Mouse (Mus musculus): ENCODE results near the gene Pla2g2d.
"Not testable (repeated sequence)": the region's sequence is repeated elsewhere in the genome, so short reads cannot be mapped to it uniquely, and the experiment has no call there.

The Pla2g2d gene

DNA sequence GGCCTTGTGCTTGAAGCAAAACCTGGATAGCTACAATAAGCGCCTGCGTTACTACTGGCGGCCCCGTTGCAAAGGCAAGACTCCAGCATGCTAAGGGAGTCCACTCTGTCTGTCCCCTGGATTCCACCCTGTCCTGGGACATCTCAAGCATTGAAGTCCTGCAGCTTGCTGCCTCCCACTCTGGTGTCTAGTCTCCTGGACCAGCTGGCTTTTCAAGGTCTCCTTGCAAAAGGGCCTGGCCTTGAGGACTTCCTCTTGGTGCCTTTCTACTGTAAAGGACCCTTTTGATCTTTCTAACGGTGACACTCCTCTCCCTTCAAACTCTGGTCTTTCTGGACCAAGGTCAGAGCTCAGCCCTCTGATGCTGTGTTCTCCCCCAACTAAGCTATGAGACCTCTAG is 4.8 kb downstream of the Pla2g2d start:
- DNase-seq (ENCODE audit: inconsistent age in 2 of 2, low spot score in 1 of 2) = peak; percentile 51 to 77

DNA sequence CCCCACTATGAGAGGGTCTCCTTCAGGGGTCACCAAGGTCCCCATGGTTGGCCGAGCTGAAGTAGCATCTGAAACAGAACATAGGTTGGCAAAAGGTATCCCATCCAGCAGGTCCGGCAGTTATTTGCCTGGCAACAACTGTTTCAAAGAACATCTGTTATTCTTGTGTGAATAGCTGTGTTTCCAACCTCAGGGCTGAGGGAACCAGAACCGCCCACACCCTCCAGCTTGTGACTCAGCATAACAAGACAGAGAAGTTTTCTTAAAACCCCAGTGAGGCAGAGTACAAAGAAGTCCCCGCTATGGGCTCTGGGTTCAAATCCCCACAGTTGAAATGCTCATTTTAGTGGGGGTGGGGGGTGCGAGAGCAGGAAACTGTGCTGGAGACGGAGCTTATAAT is 6.6 kb downstream of the Pla2g2d start:
- DNase-seq (ENCODE audit: inconsistent age in 2 of 2, low spot score in 1 of 2) = peak; percentile 25 to 72

DNA sequence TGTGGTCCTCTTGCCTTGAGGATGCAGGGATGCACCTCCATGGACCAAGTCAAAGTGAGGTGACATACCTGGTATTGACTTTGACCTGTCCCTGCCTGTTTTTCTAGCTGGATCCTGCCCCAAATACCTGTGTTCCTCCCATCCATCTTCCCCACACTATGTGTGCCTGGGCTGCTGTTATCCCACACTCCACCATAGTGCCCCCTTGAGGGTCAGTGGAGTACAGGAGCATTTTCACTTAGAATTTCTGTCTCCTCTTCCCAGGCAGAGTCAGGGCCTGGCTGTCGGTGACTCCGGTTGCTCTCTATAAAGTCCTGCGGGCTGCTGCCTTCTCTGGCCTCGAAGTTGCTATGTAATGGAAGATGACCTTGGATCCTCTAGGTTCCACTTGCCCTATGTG is 10.2 kb downstream of the Pla2g2d start:
- no peak for DNase-seq (ENCODE audit: inconsistent age in 2 of 2, low spot score in 1 of 2)

DNA sequence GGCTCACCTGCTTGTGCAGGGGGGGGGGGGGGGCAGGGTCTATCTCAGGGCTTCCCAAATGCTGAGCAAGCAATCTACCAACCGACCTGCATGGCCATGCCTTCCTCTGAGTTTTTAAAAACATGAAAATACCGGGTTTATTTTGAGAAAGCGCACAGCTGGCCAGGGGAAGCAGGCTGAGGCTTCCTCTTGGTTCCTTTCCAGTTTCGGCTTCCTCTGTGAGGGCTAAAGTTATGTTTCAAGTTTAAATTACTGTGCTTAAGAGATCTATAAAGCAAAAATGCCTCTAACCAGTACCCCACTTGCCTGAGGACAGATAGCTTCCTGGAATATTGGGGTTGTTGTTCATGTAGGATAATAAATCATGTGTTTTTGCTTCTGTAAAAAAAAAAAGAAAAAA is 10.6 kb downstream of the Pla2g2d start:
- DNase-seq (ENCODE audit: inconsistent age in 2 of 2, low spot score in 1 of 2) = no peak

DNA sequence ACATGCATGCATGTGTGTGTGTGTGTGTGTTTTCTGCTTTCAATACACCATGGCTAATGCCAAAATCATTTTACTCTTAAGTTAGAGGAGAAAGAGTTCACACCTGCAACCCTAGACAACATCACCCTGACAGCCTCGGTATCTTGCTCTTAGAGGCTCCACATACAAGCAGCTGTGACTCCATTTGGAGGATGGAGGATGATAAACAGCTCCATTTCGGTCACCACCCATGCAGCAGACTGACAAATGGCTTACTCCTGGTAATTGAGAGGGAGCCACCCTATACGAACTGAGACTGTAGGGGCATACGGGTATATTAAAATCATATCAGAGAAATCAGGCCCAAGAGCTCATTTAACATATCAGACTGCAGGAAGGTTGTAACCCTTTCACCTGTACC is 12.8 kb downstream of the Pla2g2d start:
- DNase-seq (ENCODE audit: inconsistent age in 2 of 2, low spot score in 1 of 2) = no peak

DNA sequence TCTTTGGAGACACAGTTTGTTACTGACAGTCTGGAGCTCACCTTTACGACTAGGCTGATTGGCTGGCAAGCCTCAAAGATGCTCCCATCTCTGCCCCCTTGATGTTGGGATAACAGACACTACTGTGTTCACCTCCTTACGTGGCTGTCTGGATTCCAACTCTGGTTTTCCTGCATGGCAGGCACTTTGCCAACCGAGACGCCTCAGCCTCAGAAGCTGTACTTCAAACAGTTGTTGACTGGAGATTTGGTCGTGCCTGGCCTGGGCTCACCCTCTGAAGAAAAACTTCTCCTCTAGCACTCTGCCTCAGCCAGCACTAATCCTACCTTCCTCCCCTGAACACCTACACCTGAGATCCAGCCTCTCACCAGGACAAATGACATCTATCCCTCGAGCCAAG is 15.9 kb downstream of the Pla2g2d start:
- DNase-seq (ENCODE audit: inconsistent age in 2 of 2, low spot score in 1 of 2) = no peak

DNA sequence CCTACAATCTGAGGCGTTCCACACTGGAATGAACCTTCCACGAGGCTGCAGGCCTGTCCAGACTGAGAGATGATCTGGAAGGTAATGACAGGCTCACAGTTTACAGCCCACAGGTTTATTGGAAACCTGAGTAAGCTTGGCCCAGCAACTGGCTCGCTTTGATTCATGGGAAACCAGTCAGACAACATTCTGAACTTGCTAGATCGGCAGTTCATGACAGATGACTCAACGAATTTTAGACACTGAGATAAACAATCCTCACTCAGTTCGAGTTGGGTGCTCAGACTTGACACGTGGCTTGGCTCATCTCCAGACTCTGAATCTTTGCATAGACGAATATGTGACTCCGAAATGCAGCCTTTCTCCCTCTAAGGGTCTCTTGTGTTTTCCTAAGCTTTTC is 17.1 kb downstream of the Pla2g2d start:
- no peak for DNase-seq (ENCODE audit: inconsistent age in 2 of 2, low spot score in 1 of 2)

DNA sequence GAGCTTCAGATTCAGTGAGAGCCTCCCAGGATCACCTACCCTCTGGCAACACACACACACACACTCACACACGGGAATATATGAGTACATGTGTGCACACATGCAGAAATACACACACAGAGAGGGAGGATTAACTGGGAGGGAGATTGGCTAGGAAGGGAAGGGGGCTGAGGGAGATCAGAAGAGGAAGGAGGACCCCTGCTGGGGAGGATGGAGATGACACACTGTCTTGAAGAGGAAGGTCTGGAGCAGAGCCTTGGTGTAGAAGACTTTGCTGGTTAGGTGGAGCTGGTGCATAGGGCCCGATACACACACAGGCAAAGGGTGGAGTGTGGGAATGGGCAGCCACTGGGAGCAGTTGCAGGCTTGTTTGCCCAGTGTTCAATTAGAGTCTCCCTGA is 17.7 kb downstream of the Pla2g2d start:
- peak; percentile 37 to 79 for DNase-seq (ENCODE audit: inconsistent age in 2 of 2, low spot score in 1 of 2)

DNA sequence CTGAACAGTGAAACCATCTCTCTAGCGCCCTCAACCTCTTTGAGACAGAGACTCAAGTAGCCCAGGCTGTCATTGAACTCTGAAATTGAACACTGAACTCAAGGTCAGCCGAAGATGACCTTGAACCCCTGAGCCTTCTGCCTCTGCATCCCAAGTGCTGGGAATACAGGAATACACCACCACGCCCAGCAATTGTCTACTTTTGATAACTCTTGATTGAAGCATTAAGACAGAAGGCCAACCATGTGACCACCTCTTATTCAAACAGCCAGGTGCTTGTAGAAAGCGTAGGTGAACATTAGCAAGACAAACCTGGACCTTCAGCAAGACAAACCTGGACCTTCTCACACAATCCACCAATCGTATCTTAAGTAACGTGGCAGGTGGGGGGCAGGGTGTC is 18.8 kb downstream of the Pla2g2d start:
- no peak for DNase-seq (ENCODE audit: inconsistent age in 2 of 2, low spot score in 1 of 2)

DNA sequence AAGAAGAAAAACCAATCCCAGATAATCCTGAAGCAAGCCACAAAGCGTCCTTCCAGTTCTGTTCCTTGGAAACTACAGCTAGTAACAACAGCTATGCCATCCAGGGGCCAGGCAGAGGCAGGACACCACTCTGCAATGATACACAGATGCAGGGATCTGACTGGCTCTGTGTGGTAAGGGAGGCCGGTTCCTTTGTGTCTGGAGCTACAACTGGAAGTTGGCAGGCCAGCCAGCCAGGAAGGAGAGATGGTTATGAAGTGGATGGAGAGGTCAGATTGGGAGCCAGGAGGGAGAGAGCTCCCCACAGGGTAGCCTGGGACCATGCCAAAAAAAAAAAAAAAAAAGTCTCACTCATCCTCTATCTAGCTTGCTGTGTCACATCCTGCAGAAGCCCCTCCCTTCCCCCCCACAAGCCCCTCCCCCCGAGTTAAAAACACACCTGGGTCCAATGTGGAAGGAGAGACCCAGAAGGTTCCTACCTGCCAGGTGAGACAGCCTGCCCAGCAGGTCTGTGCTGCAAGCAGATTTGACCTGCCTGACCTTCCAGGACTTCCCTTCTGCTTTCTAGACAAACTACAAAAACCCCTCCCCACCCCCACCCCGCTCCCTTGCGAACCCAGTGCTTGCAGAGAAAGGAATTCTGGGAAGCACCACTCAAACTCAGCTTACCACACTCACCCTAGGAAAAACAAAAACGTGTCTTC is 21.1 kb downstream of the Pla2g2d start:
- DNase-seq (ENCODE audit: inconsistent age in 2 of 2, low spot score in 1 of 2) = no peak

DNA sequence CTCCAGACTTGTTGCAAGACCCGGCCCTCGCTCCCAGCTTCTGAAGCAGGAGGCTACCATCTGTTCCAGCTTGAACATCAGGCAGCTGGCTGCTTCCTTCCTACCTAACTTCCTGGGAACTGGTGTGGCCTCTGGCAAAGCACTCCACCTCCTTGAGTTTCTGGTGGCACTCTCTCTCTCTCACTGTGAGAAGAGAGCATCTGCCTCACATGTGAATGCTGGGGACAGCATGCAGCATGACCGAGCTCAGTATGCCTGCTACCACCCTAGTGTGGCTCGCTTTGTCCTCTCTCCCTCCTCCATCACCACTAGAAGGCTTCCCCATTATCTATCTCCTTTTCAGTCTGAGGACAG is 21.7 kb downstream of the Pla2g2d start:
- no peak for DNase-seq (ENCODE audit: inconsistent age in 2 of 2, low spot score in 1 of 2)

DNA sequence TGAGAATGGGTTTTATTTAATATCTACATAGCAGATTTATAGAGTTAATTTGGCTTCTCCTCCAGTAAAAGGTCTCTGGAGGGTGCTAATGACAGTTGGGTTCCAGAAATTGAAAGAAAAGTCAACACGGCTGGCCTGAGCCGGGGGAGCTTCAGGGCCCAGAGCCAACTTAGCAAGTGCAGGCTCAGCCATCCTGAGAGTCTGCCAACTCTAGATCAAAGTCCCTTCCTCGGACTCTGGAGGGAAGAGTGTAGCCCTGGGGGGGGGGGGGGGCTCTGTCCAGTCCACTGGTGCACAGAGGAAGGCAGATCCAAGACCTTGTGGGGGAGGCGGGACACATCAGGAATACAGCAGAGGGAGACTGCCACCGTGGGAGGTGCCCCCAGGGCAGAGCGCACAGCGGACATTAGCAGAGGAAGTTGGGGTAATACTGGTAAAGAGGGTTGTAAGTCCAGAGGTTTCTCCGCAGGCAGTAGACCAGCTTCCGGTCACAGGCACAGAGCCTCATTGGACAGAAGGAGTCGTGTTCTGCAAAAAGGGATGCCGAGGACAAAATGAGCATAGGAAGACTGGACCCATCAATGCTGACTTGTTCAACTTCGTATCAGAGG is 24.7 kb downstream of the Pla2g2d start:
- peak in 1 of 2 experiments; percentile 53 for DNase-seq (ENCODE audit: inconsistent age in 2 of 2, low spot score in 1 of 2)

DNA sequence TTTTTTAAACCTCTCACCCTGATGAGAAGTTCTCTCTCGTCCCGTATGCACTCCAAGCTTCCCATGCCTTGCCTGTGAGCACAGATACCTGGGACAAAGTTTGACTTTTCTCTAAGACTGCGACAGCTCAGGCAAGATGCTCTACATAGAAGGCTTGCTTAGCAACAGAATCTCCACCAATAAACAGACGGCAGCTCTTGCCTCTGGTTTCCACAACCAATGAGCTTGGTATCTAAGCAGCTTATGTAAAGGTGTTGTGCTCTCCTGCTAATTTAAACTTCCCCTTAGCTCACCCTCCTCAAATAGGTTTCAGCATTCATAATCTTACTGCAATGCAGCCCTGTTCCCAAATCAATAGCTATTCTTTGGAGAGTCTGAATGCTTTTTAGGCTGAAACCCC is 26.1 kb downstream of the Pla2g2d start:
- DNase-seq (ENCODE audit: inconsistent age in 2 of 2, low spot score in 1 of 2) = no peak

DNA sequence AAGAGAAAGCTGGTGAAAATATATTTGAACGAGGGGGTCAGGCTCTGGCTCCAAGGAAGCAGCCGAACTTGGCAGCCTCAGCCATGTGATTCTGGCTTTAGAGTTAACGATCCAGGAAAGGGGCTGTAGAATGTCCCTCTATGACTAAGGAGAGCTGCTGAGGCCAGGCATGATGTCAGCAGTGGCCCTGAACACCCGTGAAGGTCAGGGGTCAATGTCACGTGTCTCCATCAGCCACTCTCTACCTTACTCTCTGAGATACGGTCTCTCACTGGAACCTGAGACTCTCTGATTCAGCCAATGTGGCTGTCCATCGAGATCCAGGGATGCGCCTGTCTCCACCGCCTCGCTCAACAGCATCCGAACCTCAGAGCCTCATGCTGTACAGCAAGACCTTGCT is 27.4 kb downstream of the Pla2g2d start:
- DNase-seq (ENCODE audit: inconsistent age in 2 of 2, low spot score in 1 of 2) = peak; percentile 65 to 66

DNA sequence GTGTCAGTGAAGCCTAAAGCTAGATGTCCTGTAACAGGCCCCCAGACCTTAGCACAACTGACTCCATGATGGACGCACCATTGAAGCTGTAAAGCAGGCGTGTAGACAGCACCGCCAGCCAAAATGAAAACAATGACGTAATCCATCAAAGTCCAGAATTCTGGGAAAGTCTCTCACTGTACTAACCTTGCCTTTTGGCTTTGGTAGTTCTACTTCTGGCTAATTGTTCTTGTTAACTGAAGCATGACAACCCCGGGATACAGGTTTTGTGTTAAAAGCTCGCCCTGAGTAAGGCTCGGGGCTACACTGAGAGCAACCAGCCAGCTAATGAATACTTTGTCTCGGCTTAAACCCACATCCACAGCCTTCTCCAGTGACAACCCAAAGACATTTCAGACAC is 29.7 kb downstream of the Pla2g2d start:
- DNase-seq (ENCODE audit: inconsistent age in 2 of 2, low spot score in 1 of 2) = no peak

DNA sequence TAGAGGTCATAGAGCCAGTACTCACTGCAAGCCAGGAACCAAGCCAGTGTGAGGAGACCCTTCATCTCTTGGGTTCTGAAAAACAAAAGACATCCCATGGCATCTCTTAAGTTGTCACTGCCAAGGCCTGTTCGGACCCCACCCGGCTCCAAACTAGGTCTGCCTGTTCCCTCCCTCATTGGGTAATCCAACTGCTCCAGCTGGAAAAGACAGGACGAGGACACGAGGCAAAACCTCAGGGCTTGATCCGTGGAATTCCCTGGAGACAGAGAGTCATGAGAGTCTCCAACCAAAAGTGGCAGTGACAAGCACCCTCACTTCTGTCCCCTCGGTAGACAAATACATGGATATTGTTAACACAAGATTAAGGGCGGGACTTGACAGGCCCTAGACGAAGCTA is 30.6 kb downstream of the Pla2g2d start:
- no peak for DNase-seq (ENCODE audit: inconsistent age in 2 of 2, low spot score in 1 of 2)

DNA sequence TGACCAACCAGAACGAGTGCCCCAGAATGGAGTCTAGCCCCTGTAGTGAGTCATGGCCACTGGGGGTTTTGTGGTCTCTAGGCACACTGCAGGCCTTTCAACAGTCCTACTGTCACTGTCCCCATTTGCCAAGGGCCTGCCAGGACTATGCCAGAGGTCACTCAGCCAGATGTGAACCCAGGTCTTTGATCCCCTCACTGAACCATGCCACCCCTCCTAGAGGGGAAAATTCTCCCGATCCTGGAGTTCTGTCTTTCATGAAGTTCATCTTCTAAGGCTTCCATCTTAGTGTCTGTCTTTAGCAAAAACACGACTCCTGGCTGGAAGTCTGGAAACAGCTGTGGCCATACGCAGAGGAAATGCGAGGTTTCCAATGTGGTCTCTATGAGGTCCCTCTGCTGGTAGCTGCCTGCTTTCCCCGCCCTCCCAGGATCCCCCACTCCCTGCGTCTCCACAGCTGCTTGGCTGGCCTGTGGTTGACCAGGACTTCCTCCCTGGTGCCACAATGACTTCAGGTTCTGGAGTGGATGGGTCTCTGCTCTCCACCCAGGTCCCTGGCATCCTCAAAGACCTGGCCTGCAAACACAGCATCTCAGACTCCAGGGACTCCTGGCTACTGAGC is 31.5 kb downstream of the Pla2g2d start:
- DNase-seq (ENCODE audit: inconsistent age in 2 of 2, low spot score in 1 of 2) = no peak

DNA sequence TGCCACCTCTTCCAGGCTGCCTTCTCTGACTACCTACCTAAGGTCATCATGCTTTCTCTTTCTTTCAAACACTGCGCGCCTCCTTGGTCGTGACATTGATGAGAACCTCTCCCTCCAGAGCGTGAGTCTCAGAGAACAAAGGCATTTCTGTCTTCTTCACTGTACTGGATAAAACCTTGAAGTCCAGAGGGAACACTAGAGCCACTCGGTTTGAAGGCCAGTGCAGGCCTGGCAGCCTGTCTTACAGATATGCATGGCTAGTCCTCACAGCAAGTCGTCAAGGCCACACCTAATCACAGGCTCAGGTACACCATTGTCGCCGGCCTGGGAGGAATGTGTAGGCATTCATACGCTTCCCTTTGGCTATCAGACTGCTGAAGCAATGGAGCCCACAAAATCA is 40.6 kb downstream of the Pla2g2d start:
- peak in 1 of 2 experiments; percentile 35 for DNase-seq (ENCODE audit: inconsistent age in 2 of 2, low spot score in 1 of 2)

DNA sequence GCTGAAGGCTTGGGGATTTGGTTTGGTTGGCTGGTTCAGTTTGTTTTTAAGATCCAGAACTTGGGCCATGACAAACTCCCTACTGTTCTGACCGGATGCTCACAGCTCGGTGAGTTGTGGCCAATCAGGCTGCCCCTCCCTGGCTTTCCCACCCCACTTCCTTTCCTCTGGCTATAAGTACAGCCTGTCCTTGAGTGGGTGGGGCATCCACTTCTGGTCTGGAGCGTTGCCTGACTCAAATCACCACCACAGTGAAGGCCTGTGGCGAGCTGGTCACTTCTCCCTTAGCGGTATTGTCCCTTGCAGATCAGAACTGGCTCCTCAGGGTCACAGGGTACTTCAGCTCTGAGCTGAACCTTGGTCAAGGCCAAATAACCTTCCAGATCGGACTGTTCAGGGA is 42.2 kb downstream of the Pla2g2d start:
- peak; percentile 63 to 66 for DNase-seq (ENCODE audit: inconsistent age in 2 of 2, low spot score in 1 of 2)

DNA sequence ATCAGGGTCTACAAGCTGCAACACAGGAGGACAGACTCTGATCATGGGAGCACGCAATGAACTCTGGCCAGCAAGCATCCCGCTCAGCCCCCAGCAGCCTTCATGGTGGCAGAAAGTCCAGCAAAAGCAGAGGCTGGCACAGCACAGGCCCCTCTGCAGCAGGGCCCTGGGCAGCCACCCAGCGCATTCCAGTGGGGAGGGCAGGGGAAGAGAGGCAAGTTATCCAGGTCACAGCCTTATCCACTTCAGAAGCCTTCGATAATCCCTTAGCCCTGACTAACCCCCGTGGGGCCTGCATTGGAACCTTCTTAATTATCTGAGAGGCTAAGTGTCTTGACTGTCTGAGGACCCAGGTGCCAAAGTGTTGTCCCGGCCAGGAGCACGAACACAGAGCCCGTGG is 43.6 kb downstream of the Pla2g2d start:
- peak; percentile 73 to 86 for DNase-seq (ENCODE audit: inconsistent age in 2 of 2, low spot score in 1 of 2)

DNA sequence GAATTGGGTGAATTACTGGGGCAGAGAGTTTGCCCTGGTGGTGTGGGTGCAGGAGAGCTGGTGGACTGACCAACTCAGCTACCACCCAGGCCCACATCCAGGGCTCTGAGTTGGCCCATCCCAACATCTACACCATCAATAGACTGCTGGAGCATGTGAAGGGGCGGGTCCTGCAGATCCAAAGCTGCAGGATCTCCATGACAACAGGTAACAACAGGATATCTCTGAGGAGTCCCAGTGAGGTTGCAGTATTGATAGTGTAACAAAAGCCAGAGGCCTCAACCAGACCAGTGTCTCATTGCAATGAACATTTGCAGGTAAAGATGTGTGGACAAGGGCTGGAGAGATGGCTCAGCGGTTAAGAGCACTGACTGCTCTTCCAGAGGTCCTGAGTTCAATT is 45.5 kb downstream of the Pla2g2d start:
- no peak for DNase-seq (ENCODE audit: inconsistent age in 2 of 2, low spot score in 1 of 2)

DNA sequence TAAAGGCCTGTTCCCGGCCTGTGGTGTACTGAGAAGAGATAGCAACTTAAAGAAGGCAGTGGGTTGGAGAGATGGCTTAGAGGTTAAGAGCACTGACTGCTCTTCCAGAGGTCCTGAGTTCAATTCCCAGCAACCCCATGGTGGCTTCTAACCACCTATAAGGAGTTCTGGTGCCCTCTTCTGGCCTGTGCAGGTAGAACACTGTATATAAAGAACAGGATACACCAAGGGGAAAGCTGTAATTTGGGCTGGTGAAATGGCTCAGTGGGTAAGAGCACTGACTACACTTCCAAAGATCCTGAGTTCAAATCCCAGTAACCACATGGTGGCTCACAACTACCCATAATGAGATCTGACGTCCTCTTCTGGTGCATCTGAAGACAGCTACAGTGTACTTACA is 48.6 kb downstream of the Pla2g2d start:
- DNase-seq (ENCODE audit: inconsistent age in 2 of 2, low spot score in 1 of 2) = not testable (repeated sequence)

DNA sequence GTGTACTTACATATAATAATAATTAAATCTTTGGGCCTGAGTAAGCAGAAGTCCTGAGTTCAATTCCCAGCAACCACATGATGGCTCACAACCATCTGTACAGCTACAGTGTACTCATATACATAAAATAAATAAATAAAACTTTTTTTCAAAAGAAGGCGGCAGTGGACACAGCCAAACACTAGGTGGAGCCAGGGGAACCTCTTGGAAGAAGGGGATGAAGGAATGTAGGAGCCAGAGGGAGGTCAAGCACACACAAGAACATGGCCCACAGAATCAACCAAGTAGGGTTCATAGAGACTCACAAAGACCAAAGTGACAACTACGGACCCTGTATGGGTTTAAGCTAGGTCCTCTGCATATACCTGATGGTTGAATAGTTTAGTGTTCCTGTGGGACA is 49.1 kb downstream of the Pla2g2d start:
- no peak for DNase-seq (ENCODE audit: inconsistent age in 2 of 2, low spot score in 1 of 2)
